Mouse (Mus musculus): Measurements from ENCODE around the gene Plcb2.

GRCm38 (mm10) chr2:118766041-118767033, 38.1 kb upstream of the Plcb2 start:
- no peak for TF ChIP-seq POLR2A (IDR thresholded peaks at IDR 0.05; ENCODE audit: low read depth, low read length)
- no peak for TF ChIP-seq CTCF (IDR thresholded peaks at IDR 0.05; ENCODE audit: extremely low read depth, insufficient read depth, insufficient read length, insufficient replicate concordance)

Measured in spleen, adult 2 months (tissue).